Mouse (Mus musculus) heart, adult 2 months (tissue): ENCODE results near the gene Ankrd27.

ENCODE experiments used
- CTCF ChIP-seq: fragments of 200-600 bp; IDR thresholded peaks from 2 replicates; pipeline ENCODE4 v1.8.1; 2022; ENCODE audit warnings: antibody characterized with exemption, mild to moderate bottlenecking, moderate library complexity
- EP300 ChIP-seq: fragments of 200-500 bp; IDR thresholded peaks from 2 replicates; pipeline ENCODE4 v1.6.1; 2011; ENCODE audit warnings: low read depth, low read length, control low read depth; ENCODE audit not compliant: insufficient read depth
- POLR2A ChIP-seq: fragments of 200-500 bp; IDR thresholded peaks from 2 replicates; pipeline ENCODE4 v1.6.1; 2011; ENCODE audit warnings: mild to moderate bottlenecking, low read depth, low read length, control low read depth; ENCODE audit not compliant: insufficient read depth

- peak; percentile 84 for TF ChIP-seq CTCF
- no peak for TF ChIP-seq POLR2A
- TF ChIP-seq EP300 = no peak
Measured at GRCm38 (mm10) chr7:35659173-35659572, 73.1 kb downstream of the Ankrd27 start.
